Mouse (Mus musculus) lung, adult 2 months (tissue): ENCODE measurements around the gene Ptpre.

Source experiments
- CTCF ChIP-seq: fragments of 200-500 bp; IDR thresholded peaks from 2 replicates; pipeline ENCODE4 v1.5.1; 2011; ENCODE audit warnings: mild to moderate bottlenecking, low read length, control low read depth; ENCODE audit not compliant: insufficient read depth
- POLR2A ChIP-seq: fragments of 200-500 bp; IDR thresholded peaks from 2 replicates; pipeline ENCODE4 v1.6.1; 2011; ENCODE audit warnings: low read depth, mild to moderate bottlenecking, control low read depth, low read length, borderline replicate concordance; ENCODE audit errors: extremely low read depth

GRCm38 (mm10) chr7:135571951-135572559 is 34.8 kb downstream of the Ptpre start:
- TF ChIP-seq CTCF (no peak), POLR2A (no peak)
